Mouse (Mus musculus): ENCODE measurements around the gene Art4.

Gene Art4

DNA sequence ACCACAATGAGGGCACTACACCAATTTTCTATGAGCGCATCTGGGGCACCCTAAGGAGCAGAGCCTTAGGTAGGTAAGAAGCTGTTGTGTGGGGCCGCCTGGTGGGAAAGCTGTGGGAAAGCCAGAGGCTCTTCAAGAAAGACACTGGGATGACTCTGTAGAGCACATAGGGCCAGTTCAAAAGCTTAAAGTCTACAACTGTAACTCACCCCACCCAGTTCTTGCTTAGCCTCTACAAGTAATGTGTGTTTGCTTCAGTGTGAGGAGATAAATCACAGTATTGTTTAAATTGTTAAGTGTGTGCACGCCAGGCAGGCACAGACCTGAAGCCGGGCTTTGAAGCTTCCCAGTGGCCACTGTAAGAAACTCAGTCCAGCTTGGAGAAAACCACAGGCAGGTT is 8.6 kb upstream of the Art4 start:
- DNase-seq (ENCODE audit: low spot score) = no peak

DNA sequence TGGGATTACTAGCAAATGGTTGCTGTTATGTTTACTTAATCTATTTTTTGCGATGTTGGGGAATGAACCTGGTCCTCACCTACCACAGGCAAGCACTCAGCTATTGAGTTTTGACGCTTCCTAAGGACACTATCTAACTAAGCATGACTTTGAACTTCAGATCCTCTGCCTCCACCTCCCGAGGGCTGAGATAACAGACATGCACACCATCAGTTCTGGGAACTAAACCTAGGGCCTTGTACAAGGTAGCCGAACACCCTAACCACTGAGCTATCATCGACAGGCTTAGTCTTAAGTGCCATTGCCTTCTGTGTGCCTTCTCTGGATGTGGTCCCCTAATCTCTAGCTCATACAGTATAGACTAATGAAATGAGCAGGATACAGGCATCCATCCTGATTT is 7.8 kb upstream of the Art4 start:
- DNase-seq (ENCODE audit: low spot score) = no peak

DNA sequence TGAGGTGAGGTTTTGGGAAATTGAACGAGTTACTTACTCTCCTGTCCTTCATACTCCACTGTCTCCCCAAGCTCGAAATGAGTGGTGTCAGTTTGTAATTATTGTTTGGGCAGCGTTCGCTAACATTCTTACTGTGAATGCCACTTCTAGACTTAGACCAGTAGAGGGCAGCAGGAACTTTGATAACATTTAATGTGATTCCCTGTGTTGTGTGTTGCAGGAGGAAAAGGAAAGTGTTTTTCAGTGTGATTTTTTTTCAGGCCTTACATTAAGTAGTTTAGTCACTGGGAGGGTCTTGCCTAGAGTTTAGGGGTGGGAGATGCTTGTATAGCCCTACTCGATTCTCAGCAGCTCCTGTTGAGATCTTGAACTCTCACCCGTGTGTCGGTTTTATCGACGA is 3.5 kb upstream of the Art4 start:
- no peak for DNase-seq (ENCODE audit: low spot score)

DNA sequence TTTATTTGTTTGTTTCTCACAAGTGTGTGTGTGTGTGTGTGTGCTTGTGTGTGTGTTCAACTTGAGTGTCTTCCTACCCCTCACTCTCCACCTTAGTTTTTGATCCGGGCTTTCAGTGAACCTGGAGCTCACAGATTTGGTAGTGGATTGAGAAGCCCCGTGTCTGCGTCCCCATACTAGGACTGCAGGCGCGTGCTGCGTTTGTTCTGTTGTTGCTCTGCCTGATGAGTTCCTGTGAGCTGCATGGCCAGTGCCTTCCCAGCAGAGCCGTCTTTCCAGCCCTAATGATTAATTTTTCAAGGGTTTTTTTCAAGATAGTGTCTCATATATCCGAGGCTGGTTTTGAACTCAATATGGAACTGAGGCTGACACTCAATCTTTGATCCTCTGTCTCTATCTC is 887 bp upstream of the Art4 start:
- no peak for DNase-seq (ENCODE audit: low spot score)

DNA sequence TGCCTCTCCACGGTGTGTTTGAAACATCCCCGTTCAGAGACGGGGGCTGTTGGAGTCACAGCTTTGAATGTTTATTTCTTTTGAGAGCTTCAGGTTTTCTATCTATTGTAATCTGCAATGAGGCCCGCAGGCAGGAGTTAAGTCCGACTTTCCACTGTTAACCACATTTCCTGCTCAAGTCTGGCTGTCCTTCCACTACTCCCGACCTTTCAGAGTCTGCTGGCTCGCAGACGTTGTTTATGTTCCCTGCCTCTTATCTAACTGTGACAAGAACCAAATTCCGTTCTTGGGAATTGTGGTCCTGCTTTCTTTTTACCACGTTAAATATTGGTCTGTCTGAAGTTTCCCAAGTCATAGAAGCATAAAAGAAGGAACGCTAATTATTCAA is 334 bp upstream of the Art4 start:
- no peak for DNase-seq (ENCODE audit: low spot score)

DNA sequence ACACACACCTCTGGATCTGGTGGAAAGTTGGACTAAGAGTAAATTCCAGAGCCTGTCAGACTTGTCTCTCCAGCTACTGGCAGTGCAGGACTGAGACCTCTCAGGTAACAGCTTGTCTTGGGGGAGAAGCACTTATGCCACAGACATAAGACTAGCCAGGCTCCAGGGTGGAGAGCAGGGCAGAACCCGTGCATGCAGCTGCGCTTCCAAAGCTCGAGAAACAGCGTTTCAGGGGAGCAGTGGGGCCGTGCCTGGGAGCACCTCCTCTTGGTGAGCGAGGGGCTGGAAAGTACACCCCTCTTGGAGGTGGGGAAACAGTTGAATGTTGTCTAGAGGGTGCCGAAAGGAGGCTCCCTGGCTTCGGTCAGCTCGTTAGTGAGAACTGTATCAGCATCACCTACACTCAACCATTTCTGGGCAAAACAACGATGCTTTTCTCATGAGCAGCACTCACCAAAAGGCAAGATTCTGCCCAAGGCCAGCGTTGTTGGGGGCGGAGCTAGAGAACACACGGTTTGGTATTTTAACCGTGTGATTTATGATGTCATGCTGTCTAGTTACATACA is 1.4 kb downstream of the Art4 start:
- DNase-seq (ENCODE audit: low spot score) = no peak

DNA sequence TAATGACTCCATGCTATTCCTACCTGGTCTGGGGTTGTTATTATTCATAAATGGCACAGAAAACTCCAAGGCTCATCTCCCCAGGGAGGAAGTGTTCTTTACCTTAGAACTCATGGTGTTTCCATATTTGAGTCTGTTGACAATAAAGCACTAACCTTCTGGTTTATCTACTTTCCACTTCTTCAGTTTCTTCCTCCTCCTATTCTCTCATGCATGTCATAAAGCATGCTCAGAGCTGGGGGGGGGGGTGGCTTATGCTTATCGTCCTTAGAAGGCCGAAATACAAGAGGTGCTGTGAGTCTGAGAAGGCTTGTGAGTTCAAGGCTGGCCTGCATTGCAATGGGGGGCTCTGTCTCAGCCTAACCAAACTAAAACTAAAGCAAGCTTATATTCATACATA is 2.4 kb downstream of the Art4 start:
- no peak for DNase-seq (ENCODE audit: low spot score)

DNA sequence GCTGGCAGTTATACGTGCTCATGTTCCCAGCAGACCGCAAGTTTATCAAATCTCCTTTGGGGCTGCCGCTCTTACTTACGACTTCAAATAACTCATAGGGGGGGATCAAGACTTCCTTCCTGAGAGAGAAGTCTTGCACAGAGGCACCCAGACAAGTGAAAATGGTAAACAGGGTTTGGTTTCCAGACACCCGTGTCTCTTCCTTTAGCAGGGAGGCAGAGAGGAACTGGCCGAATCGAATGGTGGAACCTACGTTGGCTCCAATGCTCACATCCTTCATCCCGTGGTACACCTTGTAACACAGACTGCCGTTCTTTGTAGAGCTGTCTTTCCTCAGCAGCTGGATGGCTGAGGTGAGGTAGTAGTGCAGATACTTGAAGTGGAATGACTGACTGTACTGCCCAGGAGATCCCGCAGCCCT is 3.2 kb downstream of the Art4 start:
- DNase-seq (ENCODE audit: low spot score) = no peak

DNA sequence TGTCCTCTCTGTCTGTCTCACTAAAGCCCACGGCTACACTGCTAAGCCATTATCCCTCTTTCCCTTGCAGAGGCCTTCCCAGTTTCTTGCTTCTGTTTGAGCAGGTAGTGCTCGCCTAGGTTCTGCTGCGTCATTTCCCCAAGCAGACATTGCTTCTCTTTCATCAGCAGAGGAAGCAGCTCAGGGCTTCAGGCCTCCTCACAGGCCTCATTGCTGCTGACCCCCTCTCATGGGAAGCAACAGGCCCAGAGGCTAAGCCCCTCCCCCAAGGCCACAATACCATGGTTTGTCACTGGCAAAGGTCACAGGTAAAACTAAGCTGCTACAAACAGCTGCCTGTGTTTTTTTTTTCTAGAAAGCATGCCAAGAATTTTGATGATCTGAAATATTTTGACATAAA is 4.8 kb downstream of the Art4 start:
- DNase-seq (ENCODE audit: low spot score) = no peak

DNA sequence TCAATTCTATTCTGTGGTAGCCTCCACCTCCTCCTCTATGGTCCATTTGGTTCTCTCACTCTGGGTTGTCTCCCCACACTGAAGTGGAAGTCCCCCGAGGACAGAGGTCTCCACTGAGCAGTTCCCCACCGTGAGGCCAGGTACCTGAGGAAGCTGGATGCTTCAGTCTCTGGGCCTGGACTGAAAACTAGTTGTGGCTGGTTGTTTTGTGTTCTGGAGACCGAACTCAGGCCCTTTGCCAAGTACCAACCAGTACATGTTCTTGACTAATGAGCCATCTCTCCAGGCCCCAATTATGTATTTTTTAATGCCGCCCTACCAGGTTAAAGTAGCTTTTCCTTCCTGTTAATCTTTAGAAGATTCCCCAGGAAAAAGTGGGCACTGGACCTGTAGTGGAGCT is 5.2 kb downstream of the Art4 start:
- no peak for DNase-seq (ENCODE audit: low spot score)

DNA sequence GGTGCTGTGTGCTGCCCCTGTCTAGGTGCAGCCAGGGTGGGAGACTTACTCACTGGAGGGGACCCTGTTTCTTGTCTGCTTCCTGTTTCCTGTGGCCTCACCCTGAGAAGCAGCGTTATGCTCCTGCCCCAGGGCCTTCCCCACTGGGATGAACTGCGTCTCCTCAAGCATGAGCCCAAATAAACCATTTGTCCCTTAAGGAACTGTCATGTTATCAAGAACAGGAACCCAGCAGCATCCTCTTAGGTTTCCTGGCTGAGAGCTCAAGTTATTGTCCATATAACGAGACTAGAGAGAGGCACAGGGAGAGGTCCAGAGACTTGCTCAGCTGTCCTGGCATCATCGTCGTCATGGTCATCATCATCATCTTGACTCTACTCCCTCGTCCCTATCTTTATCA is 7.3 kb downstream of the Art4 start:
- no peak for DNase-seq (ENCODE audit: low spot score)

DNA sequence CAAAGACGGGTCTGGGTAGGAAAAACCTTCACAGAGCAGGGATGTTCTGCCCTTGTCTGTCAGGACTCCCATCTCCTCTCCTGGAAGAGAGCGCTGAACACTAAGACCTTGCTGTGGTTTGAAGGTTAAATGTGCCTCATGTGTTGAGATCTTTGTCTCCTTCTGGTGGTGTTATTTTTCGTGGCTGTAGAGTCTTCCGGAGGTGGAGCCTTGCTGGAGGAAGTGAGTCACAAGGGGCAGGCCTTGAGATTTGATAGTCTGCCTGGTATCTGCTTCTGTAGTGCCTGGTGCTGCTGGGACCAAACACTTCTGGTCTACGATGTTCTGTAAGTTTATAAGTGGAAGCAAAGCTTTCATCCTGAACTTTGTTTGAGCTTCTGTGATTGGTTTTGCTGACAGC is 8.6 kb downstream of the Art4 start:
- DNase-seq (ENCODE audit: low spot score) = no peak

DNA sequence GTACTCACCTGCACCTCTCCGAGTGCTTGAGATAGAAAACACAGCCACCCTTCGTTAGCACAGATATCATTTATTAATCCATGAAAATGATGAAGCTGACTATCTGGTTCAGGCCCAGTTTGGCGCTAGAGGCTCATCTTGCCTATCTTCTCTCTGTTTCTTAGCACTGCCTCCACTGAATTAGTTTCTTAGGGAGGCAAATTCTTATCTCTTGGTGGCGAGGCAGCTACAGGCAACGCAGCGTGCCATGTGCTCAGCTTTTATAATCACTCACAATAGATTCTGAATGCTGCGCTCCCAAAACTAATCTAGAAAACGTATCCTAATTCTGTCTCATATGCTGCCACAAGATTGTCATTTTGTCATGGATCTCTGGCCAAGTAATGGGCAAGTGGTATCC is 9.1 kb downstream of the Art4 start:
- DNase-seq (ENCODE audit: low spot score) = no peak

DNA sequence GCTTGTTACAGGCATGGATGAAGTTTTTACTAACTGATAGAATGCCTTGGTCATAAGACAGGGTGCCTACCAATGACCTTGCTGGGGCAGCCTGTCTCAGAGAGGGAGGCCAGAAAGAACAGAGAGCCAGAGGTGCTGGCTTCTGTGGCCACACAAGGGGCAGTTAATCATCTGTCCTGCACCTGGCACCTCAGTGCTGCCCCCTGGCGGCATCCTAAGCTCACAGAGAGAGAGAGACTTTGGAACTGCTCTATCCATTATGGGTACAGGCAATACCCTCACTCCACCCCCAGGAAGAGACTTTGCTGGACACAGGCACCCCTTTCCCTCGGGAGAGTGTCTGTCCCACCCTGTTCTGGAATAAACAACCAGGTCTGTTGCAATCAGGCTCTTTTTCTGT is 9.7 kb downstream of the Art4 start:
- peak; percentile 43 for DNase-seq (ENCODE audit: low spot score)

DNA sequence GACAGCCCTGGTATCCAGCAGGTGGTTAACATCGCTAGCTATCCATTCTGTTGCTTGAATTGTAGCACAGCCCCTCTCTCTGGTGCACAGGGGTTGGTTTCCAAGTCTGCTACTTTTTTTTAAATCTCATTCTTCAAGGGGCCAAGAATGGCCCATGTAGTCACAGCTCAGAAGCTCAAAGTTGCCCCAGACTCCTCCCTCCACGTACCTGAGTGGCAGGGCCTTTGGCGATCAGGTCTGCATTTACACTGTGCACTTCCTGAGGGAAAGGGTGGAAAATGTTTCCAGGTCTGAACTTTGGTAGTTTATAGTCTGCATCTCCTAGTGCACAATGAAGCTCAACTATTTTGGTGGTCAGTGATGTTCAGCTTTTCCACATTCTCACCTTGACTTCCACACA is 10.3 kb downstream of the Art4 start:
- no peak for DNase-seq (ENCODE audit: low spot score)

DNA sequence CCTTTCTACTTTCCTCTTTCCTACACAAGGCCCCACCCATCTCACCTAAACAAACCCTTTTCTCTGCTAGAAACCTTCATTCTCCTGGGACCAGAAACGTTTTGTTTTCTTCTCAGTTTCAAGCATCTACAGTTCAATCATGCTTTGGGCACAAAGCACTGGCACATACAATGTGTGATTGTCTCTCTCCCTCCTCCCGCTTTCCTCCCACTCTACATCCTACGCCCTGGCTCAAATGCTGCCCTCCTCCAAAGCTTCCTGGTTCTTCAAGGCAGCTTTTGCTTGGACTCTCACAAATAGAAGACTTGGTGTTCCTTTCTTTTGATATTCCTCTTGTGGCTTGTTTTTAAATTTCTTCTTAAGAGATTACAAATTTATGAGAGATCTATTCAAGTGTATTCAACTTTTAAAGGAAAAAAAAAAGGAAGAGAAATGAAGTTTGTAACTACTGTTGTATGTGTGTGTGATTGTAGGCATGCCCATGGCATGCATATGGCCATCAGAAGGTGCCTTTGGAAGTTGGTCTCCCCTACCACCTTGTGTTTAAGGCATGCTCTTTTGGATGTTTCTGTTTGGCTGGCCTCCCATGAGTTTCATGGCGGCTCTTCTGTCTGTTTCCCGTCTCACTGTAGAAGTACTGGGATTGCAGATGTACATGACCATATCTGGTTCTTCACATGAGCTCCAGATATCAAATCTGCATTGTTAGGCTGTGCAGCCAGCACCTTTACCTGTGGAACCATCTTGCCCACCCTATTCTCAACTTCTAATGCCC is 11.6 kb downstream of the Art4 start:
- DNase-seq (ENCODE audit: low spot score) = no peak

DNA sequence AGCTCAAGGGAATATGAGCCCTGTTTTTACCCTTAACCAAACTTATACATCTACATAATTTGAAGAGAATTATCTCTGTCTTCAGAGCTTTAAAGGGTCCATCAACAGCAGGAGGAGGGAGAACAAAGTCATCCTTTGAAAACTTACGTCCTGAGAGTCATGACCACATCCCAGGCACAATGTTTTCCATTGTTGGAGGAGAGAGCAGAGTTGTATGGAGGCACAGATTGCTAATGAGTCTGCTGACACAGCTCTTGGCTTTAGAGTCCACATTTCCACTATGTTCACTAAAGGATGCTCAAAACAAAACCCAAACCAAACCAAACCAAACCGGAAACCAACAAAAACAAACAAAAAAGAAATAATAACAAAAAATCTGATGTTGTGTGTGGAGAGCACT is 12.6 kb downstream of the Art4 start:
- DNase-seq (ENCODE audit: low spot score) = no peak

DNA sequence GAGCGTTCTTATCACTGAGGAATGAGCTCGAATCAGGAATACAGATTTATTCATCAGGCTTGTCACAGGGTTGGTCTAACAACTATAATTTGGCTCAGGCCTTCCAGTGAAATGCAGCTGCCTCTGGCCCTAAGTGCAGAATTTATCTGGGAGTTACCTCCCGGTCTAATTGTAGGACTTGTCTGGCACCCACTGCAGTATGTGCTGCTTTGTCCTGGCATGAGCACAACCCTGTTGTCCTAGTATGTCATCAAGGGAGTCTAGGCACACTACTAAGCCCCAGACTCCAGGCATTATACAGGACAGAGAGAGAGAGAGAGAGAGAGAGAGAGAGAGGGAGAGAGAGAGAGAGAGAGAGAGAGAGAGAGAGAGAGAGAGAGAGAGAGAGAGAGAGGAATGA is 20.2 kb downstream of the Art4 start:
- DNase-seq (ENCODE audit: low spot score) = no peak

DNA sequence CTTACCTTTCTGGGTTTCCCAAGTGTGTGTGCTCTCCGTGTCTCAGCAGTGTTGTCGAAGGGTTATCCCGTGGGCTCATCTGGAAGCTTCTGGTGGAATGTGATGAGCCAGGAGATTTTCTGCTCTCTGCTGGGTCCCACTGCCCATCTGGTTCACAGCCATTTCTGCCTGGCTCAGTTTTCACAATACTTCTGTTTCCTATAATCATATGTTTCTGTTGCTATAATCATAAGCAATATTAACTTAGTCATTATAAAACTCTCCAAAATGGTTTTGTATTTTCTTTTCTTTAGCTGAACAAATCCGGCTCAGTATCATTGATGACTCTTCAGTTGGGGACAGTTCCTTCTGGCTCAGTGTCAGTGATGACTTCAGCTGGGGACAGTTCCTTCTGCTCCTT is 22.2 kb downstream of the Art4 start, which contains the start of gene Smco3:
Gene Smco3, minus strand, starts transcription at position 101 of the 400 bp plus-strand sequence.
- no peak for DNase-seq (ENCODE audit: low spot score)

DNA sequence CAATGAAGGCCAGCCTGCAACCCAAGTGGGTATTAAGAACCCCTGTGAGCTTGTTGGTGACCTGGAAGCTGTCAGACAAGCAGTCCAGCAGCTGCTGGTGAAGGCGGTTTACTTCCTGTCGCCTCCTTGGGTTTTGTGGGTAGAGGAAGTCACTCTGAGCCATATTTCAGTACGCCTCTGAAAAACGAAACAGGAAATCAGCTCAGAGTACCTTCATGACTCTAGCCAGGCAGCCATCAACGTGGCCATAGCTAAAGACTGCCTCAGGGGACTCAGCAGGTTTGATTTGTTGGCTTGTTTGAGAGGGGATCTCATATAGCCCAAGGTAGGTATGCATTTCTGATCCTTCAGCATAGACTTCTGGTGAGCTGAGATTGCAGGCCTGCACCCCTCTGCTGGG is 25.8 kb downstream of the Art4 start:
- DNase-seq (ENCODE audit: low spot score) = no peak

DNA sequence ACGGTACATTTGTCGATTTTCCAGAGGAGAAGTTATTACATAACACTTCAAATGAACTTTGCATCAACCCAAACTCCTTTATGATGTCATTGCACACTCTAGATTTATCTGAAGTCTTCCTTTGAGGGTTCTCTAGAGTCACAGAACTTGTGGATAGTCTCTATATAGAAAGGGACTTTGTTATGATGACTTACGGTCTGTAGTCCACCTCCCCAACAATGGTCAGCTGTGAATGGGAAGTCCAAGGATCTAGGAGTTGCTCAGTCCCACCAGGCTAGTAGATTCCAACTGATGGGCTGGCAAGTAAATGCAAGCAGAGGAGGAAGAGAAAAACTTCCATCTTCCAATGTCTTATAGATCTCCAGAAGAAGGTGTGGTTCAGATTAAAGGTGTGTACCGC is 28.9 kb downstream of the Art4 start:
- no peak for DNase-seq (ENCODE audit: low spot score)

DNA sequence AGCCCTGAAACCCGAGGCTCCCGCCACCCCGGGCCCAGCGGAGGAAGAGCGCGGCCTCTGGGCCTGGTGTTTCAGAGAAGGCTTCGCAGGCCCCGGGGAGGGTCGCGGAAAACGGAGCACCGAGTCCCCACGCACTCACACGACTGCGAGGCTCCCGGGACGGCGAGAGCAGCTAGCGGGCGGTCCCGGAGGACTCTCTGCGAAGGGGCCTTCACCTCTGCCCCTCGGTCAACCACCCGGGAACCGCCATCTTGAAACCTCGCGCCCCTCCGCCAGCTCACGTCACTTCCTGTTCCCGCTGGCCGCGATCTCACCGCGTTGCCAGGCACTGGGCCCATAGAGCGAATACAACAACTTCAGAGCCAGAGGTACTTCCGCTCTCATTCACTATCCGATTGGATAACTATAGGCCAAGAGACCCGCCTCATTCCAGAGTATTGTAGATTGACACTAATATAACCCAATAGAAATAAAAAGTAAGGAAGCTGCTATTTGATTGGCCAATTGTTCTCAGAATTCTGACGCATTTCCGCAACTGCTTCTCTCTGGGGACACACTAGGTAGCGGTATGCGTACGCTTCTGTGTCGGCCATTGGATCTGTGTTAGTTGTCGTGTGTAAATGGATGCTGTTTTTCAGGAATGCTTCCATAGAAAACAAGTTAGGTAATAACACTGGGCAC is 29.5 kb downstream of the Art4 start, which contains the start of gene Wbp11:
Gene Wbp11, minus strand, starts transcription at position 353 of the 681 bp plus-strand sequence.
- peak; percentile 98 for DNase-seq (ENCODE audit: low spot score)

DNA sequence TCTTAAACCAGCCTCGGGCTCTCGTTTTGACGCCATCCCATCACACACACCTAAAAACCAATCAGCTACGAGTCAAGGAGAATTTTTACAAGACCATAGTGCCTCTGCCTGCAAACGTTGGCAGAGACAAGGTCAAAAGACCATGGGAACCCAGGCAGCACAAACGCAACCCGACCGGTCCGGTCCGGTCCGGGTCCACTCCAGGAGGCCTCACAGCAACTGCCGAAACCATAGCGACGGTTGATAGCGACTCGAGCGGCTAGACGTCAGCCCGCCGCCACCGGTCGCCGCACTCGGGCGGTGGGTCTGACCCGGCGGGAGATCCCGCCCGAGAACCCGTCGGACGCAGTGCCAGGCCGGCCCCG is 30.0 kb downstream of the Art4 start, which contains the start of gene BC049715:
Gene BC049715, plus strand, starts transcription at position 111 of the 365 bp plus-strand sequence.
- DNase-seq (ENCODE audit: low spot score) = no peak

Measured in left cerebral cortex, adult 11 months (tissue).